Mouse (Mus musculus): ENCODE results near the gene Nsun4. TPM values are rescaled to one million over a fixed set of nuclear protein-coding genes. Genes with fewer than 3 reads are reported as not detected.
A peak's percentile ranks its signal among the peaks of the same experiment; 100 is the strongest.

The Nsun4 gene
- polyA plus RNA-seq, 1 experiment, result 0.06 TPM

GRCm38 (mm10) chr4:116074861-116075620 is 21.4 kb upstream of the Nsun4 start, which contains the start of the genes Uqcrh and Lrrc41:
Gene Uqcrh (minus strand): TSS chr4:116075071.
Gene Lrrc41 (plus strand): TSS chr4:116075269.
- TF ChIP-seq GATA1 (IDR thresholded peaks at IDR 0.05; ENCODE audit: low read length) (no peak), TAL1 (IDR thresholded peaks at IDR 0.05; ENCODE audit: low read length) (no peak)
- Histone ChIP-seq H3K36me3 (ENCODE audit: control insufficient read depth) (peaks cover 44% of the 10 kb centered on the region), H3K27me3 (ENCODE audit: control insufficient read depth) (no peaks in the 10 kb centered on the region), H3K9me3 (ENCODE audit: control insufficient read depth, low read length) (no peaks in the 10 kb centered on the region), H3K4me3 (replicated peaks) (peak within 1 kb of the TSS; percentile 68), H3K4me1 (ENCODE audit: control insufficient read depth) (peaks cover 47% of the 10 kb centered on the region)

GRCm38 (mm10) chr4:116074145-116074675 is 20.5 kb upstream of the Nsun4 start:
- no peak for TF ChIP-seq GATA1 (IDR thresholded peaks at IDR 0.05; ENCODE audit: low read length)
- no peak for TF ChIP-seq TAL1 (IDR thresholded peaks at IDR 0.05; ENCODE audit: low read length)
- H3K27me3 ChIP-seq (ENCODE audit: control insufficient read depth), result no peaks in the 10 kb centered on the region
- H3K4me1 ChIP-seq (ENCODE audit: control insufficient read depth), result peaks cover 47% of the 10 kb centered on the region
- peaks cover 46% of the 10 kb centered on the region for H3K36me3 ChIP-seq (ENCODE audit: control insufficient read depth)
- no peaks in the 10 kb centered on the region for H3K9me3 ChIP-seq (ENCODE audit: control insufficient read depth, low read length)
- peak overlapping the region; percentile 68 for H3K4me3 ChIP-seq (replicated peaks)

GRCm38 (mm10) chr4:116073146-116073545 is 19.5 kb upstream of the Nsun4 start:
- peaks cover 42% of the 10 kb centered on the region for H3K4me1 ChIP-seq (ENCODE audit: control insufficient read depth)
- TF ChIP-seq TAL1 (IDR thresholded peaks at IDR 0.05; ENCODE audit: low read length), result no peak
- TF ChIP-seq GATA1 (IDR thresholded peaks at IDR 0.05; ENCODE audit: low read length), result no peak
- H3K4me3 ChIP-seq (replicated peaks), result peak overlapping the region; percentile 68
- H3K27me3 ChIP-seq (ENCODE audit: control insufficient read depth), result no peaks in the 10 kb centered on the region
- H3K9me3 ChIP-seq (ENCODE audit: control insufficient read depth, low read length), result no peaks in the 10 kb centered on the region
- H3K36me3 ChIP-seq (ENCODE audit: control insufficient read depth), result peaks cover 49% of the 10 kb centered on the region

GRCm38 (mm10) chr4:116070116-116070515 is 16.4 kb upstream of the Nsun4 start:
- no peak overlapping the region for H3K4me3 ChIP-seq (replicated peaks)
- no peak for TF ChIP-seq TAL1 (IDR thresholded peaks at IDR 0.05; ENCODE audit: low read length)
- no peak for TF ChIP-seq GATA1 (IDR thresholded peaks at IDR 0.05; ENCODE audit: low read length)
- H3K4me1 ChIP-seq (ENCODE audit: control insufficient read depth), result peaks cover 20% of the 10 kb centered on the region
- H3K36me3 ChIP-seq (ENCODE audit: control insufficient read depth), result peaks cover 72% of the 10 kb centered on the region
- H3K27me3 ChIP-seq (ENCODE audit: control insufficient read depth), result no peaks in the 10 kb centered on the region
- H3K9me3 ChIP-seq (ENCODE audit: control insufficient read depth, low read length), result no peaks in the 10 kb centered on the region

- TF ChIP-seq GATA1 (IDR thresholded peaks at IDR 0.05; ENCODE audit: low read length) (no peak), TAL1 (IDR thresholded peaks at IDR 0.05; ENCODE audit: low read length) (no peak)
- Histone ChIP-seq H3K27me3 (ENCODE audit: control insufficient read depth) (no peaks in the 10 kb centered on the region), H3K36me3 (ENCODE audit: control insufficient read depth) (peaks cover 44% of the 10 kb centered on the region), H3K4me3 (replicated peaks) (no peak overlapping the region), H3K9me3 (ENCODE audit: control insufficient read depth, low read length) (no peaks in the 10 kb centered on the region), H3K4me1 (ENCODE audit: control insufficient read depth) (peaks cover 7% of the 10 kb centered on the region)
These were observed 10.2 kb upstream of the Nsun4 start for GRCm38 (mm10) chr4:116063855-116064254.

GRCm38 (mm10) chr4:116059012-116059726 is 5.5 kb upstream of the Nsun4 start:
- Histone ChIP-seq H3K4me3 (replicated peaks) (no peak overlapping the region), H3K4me1 (ENCODE audit: control insufficient read depth) (peaks cover 12% of the 10 kb centered on the region), H3K27me3 (ENCODE audit: control insufficient read depth) (no peaks in the 10 kb centered on the region), H3K36me3 (ENCODE audit: control insufficient read depth) (peaks cover 2% of the 10 kb centered on the region), H3K9me3 (ENCODE audit: control insufficient read depth, low read length) (no peaks in the 10 kb centered on the region)
- TF ChIP-seq GATA1 (IDR thresholded peaks at IDR 0.05; ENCODE audit: low read length), result no peak
- no peak for TF ChIP-seq TAL1 (IDR thresholded peaks at IDR 0.05; ENCODE audit: low read length)

GRCm38 (mm10) chr4:116057559-116057958 is 3.9 kb upstream of the Nsun4 start:
- no peak overlapping the region for H3K4me3 ChIP-seq (replicated peaks)
- TF ChIP-seq GATA1 (IDR thresholded peaks at IDR 0.05; ENCODE audit: low read length), result no peak
- no peak for TF ChIP-seq TAL1 (IDR thresholded peaks at IDR 0.05; ENCODE audit: low read length)
- H3K9me3 ChIP-seq (ENCODE audit: control insufficient read depth, low read length), result no peaks in the 10 kb centered on the region
- no peaks in the 10 kb centered on the region for H3K36me3 ChIP-seq (ENCODE audit: control insufficient read depth)
- no peaks in the 10 kb centered on the region for H3K27me3 ChIP-seq (ENCODE audit: control insufficient read depth)
- peaks cover 23% of the 10 kb centered on the region for H3K4me1 ChIP-seq (ENCODE audit: control insufficient read depth)

- H3K4me3 ChIP-seq (replicated peaks), result peak overlapping the region; percentile 86
- no peak for TF ChIP-seq GATA1 (IDR thresholded peaks at IDR 0.05; ENCODE audit: low read length)
- TF ChIP-seq TAL1 (IDR thresholded peaks at IDR 0.05; ENCODE audit: low read length), result no peak
- no peaks in the 10 kb centered on the region for H3K27me3 ChIP-seq (ENCODE audit: control insufficient read depth)
- peaks cover 33% of the 10 kb centered on the region for H3K4me1 ChIP-seq (ENCODE audit: control insufficient read depth)
- H3K9me3 ChIP-seq (ENCODE audit: control insufficient read depth, low read length), result no peaks in the 10 kb centered on the region
- H3K36me3 ChIP-seq (ENCODE audit: control insufficient read depth), result peaks cover 5% of the 10 kb centered on the region
These were observed 966 bp downstream of the Nsun4 start for GRCm38 (mm10) chr4:116052526-116053293.
